ENCODE assay signal across 8 mouse cellular contexts in genomic region chr13:35741620-35742421, GRCm38 (mm10).
DNase-seq lines count a peak whose midpoint lies in the region; ATAC-seq lines count a peak whose summit lies in the region.

No protein-coding gene starts in this region.

- peaks cover 20% of the 10 kb centered on the region for H3K27me3 ChIP-seq in embryonic facial prominence, embryonic 11.5 days (ENCODE audit: control insufficient read depth, insufficient read depth, low read length)
- H3K27me3 ChIP-seq in limb, embryonic 15.5 days: no peaks in the 10 kb centered on the region
- peaks cover 16% of the 10 kb centered on the region for H3K27me3 ChIP-seq in midbrain, embryonic 16.5 days (ENCODE audit: control insufficient read depth, insufficient read depth, low read depth, low read length)

- H3K4me3 ChIP-seq in embryonic facial prominence, embryonic 11.5 days (ENCODE audit: low read depth, low read length): peak overlapping the region; percentile 95
- H3K4me3 ChIP-seq in limb, embryonic 15.5 days: peak overlapping the region; percentile 86
- peak overlapping the region; percentile 96 for H3K4me3 ChIP-seq in midbrain, embryonic 16.5 days (ENCODE audit: low read depth, low read length)

- no peaks in the 10 kb centered on the region for H3K4me1 ChIP-seq in embryonic facial prominence, embryonic 11.5 days (ENCODE audit: control insufficient read depth, insufficient read depth, low read length)
- peaks cover 20% of the 10 kb centered on the region for H3K4me1 ChIP-seq in limb, embryonic 15.5 days
- peaks cover 14% of the 10 kb centered on the region for H3K4me1 ChIP-seq in midbrain, embryonic 16.5 days (ENCODE audit: control insufficient read depth, insufficient read depth, low read length)

- under 1% methylated on average over 78 of the region's 93 CpGs for WGBS in embryonic facial prominence, embryonic 11.5 days
- 1% methylated on average over 73 of the region's 93 CpGs for WGBS in limb, embryonic 15.5 days
- under 1% methylated on average over 81 of the region's 93 CpGs for WGBS in midbrain, embryonic 16.5 days

- ATAC-seq in embryonic facial prominence, embryonic 11.5 days (replicated peaks; ENCODE audit: insufficient number of reproducible peaks, low FRiP score, low TSS enrichment, low read depth): peak; percentile 77
- peak; percentile 43 for ATAC-seq in limb, embryonic 15.5 days (ENCODE audit: insufficient number of reproducible peaks, low FRiP score, low TSS enrichment, low read depth)
- peak; percentile 83 for ATAC-seq in midbrain, embryonic 16.5 days

- H3K9ac ChIP-seq in embryonic facial prominence, embryonic 11.5 days (replicated peaks; ENCODE audit: low read length): peak overlapping the region; percentile 91
- H3K9ac ChIP-seq in limb, embryonic 15.5 days: peak overlapping the region; percentile 76
- H3K9ac ChIP-seq in midbrain, embryonic 16.5 days (ENCODE audit: low read depth, low read length): peak overlapping the region; percentile 87

- peak; percentile 25 for DNase-seq in layer of hippocampus, adult 11-12 months (ENCODE audit: low spot score)
- no peak for DNase-seq in layer of hippocampus, adult 9-10 months (ENCODE audit: low spot score)
- DNase-seq in embryonic facial prominence, embryonic 11.5 days (ENCODE audit: low spot score): peak; percentile 63
- DNase-seq in heart, adult 11 months: peak; percentile 95
- DNase-seq in kidney, adult 18-20 months: peak; percentile 52
- peak; percentile 64 to 87 for DNase-seq in spleen, postnatal 4 days (ENCODE audit: low spot score in 2 of 2)

- no peaks in the 10 kb centered on the region for H3K36me3 ChIP-seq in embryonic facial prominence, embryonic 11.5 days (replicated peaks; ENCODE audit: control insufficient read depth, insufficient read depth, low read depth, low read length)
- peaks cover 9% of the 10 kb centered on the region; the same call in 1 of the 2 replicates for H3K36me3 ChIP-seq in limb, embryonic 15.5 days
- no peaks in the 10 kb centered on the region for H3K36me3 ChIP-seq in midbrain, embryonic 16.5 days (ENCODE audit: control insufficient read depth, insufficient read depth, low read length)

- peak overlapping the region; percentile 87 for H3K27ac ChIP-seq in embryonic facial prominence, embryonic 11.5 days (replicated peaks; ENCODE audit: low read depth, low read length)
- H3K27ac ChIP-seq in limb, embryonic 15.5 days: peak overlapping the region; percentile 95
- peak overlapping the region; percentile 73 for H3K27ac ChIP-seq in midbrain, embryonic 16.5 days (ENCODE audit: low read length)

- H3K4me2 ChIP-seq in embryonic facial prominence, embryonic 11.5 days (ENCODE audit: low read depth, low read length): peak overlapping the region; percentile 79
- peak overlapping the region; percentile 78 for H3K4me2 ChIP-seq in limb, embryonic 15.5 days
- H3K4me2 ChIP-seq in midbrain, embryonic 16.5 days (ENCODE audit: low read length): peak overlapping the region; percentile 88

- H3K9me3 ChIP-seq in embryonic facial prominence, embryonic 11.5 days (replicated peaks; ENCODE audit: control insufficient read depth, low read length): no peaks in the 10 kb centered on the region; the same call in 1 of the 2 replicates
- H3K9me3 ChIP-seq in limb, embryonic 15.5 days: peaks cover 7% of the 10 kb centered on the region; the same call in 1 of the 2 replicates
- peaks cover 9% of the 10 kb centered on the region for H3K9me3 ChIP-seq in midbrain, embryonic 16.5 days (replicated peaks; ENCODE audit: control insufficient read depth, low read length, poor library complexity, severe bottlenecking)
